Mouse (Mus musculus) telencephalon, adult 2 months (tissue): ENCODE measurements around the gene Lefty1.
"Not testable (repeated sequence)": the region's sequence is repeated elsewhere in the genome, so short reads cannot be mapped to it uniquely, and the experiment has no call there.

Experiments used
- DNase-seq: peaks from one replicate; pipeline ENCODE4 v3.0.0-alpha.2; 2011; ENCODE audit warnings: low read depth, low spot score

Gene Lefty1

DNA sequence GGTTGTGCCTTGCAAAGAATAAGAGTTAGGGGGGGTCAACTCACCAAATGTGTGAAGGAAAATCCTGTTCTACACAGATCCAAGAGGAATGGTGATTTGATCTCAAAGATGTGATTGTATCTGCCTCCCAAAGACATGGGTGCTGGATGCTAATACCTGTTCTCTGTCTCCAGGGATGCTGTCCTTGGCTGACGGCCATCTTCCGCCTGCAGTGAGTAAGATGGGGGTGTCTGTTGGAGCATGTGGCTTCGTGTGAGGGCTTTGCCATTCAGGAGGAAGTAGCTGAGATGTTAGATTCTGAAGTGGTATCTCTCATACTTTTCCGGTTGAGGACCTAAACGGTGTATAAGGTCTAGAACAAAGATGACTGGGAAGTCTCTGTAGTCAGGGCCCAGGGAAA is 18.0 kb downstream of the Lefty1 start:
- DNase-seq, result no peak

DNA sequence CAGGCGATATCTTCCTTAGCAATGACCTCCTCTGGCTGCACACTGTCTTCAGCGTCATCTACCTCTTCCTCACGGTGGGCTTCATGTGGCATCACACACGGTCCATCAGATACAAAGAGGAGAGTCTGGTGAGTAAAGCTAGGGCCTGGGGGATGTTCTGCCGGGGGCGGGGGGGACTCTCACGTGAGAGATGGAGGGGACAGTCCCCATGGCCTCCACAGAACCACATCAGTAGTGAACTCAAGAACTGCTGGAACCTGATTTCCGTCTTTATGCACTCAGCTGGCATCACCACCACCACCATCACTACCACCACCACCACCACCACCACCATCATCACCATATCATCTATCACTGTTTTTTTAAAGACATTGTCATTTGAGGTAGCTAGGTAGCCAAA is 21.6 kb downstream of the Lefty1 start:
- DNase-seq, result no peak

DNA sequence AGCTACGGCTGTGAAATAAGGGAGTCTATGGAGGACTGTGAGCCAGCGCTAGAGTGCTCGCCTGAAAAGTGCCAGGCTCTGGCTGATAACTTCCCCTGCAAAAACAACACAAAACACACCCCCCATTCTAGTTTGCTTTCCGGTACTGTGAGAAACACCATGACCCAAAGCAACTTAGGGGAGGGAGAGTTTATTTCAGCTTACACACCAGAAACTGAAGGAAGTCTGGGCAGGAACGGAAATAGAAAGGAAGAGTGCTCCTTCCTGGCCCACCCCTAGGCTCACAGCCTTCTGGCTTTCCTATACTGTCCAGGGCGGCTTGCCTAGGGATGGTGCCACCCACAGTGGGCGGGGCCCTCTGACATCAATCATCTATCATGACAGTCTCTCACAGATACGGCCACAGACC is 22.2 kb downstream of the Lefty1 start:
- DNase-seq, result no peak

GRCm38 (mm10) chr1:180957989-180958388 is 23.2 kb downstream of the Lefty1 start:
- DNase-seq, result no peak

- no peak for DNase-seq
Measured at GRCm38 (mm10) chr1:180958797-180959196, 24.0 kb downstream of the Lefty1 start.

DNA sequence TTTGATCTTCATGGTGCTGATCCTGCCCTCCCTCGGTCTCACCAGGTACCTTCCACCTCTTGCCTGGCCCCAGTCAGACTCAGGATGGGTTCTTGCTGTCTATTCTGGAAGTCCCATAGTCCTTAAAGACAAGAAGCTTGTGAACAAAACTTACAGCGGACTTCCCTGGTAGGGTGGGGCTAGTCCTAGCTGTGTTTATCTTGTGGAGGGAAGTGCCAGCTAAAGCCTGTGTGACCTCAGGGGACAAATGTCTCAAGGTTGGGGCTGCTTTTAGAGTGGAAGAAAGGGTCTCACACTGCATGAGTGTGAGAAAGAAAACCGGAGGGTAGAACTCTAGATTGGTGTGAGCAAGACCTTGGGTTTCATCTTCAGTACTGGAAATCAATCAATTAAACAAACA is 31.0 kb downstream of the Lefty1 start:
- DNase-seq, result no peak

DNA sequence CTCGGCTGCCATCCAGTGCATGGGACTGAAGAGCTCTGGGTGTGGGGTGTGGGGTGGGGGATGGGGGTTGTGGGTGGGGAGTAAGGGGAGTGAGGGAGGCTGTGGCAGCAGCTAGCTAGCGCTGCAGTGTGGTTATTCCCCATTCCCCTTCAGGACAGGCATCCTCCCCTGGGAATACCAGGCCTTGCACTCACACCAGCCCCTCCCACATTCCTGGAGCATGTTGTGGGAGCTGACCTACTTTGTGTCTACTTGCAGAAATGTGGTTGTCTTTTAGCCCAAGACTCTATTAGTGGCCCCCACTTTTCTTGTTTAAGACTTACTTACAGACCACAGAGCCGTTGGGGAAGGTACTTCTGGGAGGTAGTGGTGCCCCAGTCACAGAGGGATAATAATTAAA is 31.7 kb downstream of the Lefty1 start:
- no peak for DNase-seq

DNA sequence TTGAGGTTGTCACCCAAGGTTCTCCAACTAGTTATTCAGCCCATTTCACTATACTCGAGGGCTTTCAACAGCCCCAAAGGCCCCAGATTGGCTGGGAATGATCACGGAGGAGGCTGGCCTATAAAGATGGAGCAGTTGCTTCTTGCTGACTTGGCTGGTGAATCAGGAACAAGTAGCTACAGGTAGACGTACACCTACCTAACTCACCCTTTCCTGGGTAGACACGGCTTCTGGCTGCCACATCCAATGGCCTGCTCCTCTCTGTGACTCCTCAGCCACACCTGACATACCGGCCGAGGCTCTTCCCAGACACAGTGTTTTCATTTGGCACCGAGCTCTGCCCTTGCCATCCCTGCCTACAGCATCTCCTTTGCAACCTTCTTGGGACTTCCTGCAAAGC is 32.4 kb downstream of the Lefty1 start:
- no peak for DNase-seq

GRCm38 (mm10) chr1:180972941-180973340 is 38.1 kb downstream of the Lefty1 start:
- DNase-seq, result peak; percentile 71

GRCm38 (mm10) chr1:180974126-180974746 is 39.4 kb downstream of the Lefty1 start:
- no peak for DNase-seq

- DNase-seq, result no peak
Measured at GRCm38 (mm10) chr1:180976110-180976679, 41.4 kb downstream of the Lefty1 start.

- DNase-seq, result no peak
Measured at GRCm38 (mm10) chr1:180979484-180980251, 44.8 kb downstream of the Lefty1 start.

DNA sequence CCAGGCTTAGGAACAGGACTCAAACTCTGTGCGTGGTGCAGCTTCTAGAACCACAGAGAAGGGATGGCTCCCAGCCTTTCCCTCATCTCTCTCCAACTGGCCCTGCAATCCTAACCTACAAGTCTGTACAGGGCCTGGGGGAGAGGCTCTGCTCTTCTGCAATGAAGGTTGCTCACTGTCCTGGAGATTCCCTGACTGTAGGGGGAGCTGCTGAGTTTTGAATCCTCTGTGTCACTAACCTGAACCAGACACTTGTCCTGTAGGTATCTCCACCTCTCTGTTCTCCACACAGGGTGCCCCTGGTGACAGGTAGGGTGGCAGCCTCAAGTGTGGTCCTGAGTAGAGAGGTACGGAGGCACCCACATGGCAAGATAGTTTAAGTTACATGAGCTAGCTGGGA is 45.6 kb downstream of the Lefty1 start:
- DNase-seq, result no peak

DNA sequence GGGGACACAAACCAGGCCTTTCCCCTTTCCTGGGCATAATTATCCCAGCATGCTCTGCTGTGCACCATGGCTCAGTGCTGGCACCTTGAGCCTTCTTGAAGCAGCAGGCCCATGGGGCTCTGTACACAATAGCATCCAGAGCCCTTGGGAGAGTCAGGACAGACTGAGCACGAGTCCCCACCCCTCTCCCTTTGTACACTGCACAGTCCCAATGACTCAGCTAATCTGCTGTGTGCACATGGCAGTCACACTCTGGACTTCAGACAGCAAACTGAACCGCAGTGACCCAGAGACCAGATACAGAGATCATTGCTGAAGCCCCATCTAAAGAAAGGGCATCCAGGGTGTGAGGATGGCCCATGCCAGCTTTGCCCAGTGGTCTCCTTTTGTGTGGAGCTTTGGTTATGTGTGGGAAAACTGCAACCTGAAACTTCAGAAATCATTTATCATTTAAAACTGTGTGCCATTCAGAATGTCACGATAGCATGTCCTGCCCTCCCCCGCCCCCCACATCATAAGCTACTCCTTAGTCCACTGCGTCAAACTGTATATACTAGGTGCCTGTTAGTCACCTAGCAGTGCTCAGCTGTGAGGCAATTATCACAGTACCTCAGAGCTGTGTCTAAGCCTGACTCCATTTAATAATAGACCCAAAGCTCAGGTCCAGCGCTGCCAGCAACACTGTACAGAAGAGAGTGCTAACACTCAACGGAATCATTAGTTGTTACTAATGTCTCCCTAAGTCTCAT is 46.6 kb downstream of the Lefty1 start:
- not testable (repeated sequence) for DNase-seq

GRCm38 (mm10) chr1:180986701-180987100 is 51.9 kb downstream of the Lefty1 start:
- DNase-seq, result no peak

DNA sequence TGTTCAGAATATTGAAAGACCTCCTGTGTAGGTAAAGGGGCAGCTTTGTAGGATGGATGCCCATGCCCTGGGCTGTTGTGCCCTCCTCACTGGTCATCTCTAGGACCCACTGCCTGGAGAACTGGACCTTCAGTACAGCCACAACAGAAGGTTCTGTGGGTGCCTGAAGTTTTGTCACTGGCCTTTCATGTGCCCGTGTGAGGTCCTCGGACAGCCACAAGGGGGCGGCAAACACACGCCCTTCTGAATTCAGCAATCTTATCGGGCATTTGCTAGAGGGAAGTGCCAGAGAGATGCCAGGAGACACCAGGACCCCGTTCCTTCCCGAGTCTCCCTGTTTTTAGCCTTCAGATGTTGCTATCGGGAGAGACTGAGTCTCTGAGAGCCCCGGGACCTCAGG is 52.9 kb downstream of the Lefty1 start:
- peak; percentile 19 for DNase-seq
